Mouse (Mus musculus): ENCODE results near the gene Myh11. TPM values are rescaled to one million over a fixed set of nuclear protein-coding genes. Genes with fewer than 3 reads are reported as not detected.

Gene Myh11
- 0.38 and 19.1 TPM in 2 replicates for polyA plus RNA-seq (2015; fragmentation: Nextera tagmentation; extraction: Ambion mirVana)

DNA sequence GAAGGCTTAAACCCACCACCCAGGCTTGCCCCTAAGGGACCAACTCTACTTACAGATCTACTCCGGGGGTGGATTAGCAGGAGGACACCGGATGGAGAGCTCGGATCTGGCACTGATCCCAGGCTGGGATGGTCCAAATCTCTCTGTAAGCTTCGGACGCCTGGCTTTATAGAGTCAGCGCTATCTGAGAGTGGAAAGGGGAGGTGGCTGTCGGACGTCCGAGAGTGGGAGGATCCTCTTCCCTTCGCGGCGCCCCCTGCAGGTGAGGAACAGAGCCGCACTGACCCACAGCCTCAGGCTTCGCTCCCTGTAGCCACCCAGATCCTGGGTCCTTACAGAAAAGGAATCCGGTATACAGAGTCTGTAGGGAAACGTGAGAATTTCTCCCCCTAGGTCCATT is at the start of gene Myh11:
TSS of gene Myh11 (minus strand) at position 150 of the 400 bp plus-strand sequence.
- Histone ChIP-seq H3K9ac (replicated peaks) (peak within 1 kb of the TSS; percentile 37), H3K27ac (replicated peaks) (no peak within 1 kb of the TSS), H3K4me2 (peak within 1 kb of the TSS; percentile 61), H3K9me3 (replicated peaks) (no peaks in the 10 kb centered on the region), H3K4me3 (replicated peaks) (peak within 1 kb of the TSS; percentile 30), H3K27me3 (replicated peaks) (peaks cover 12% of the 10 kb centered on the region; the same call in 1 of the 2 replicates), H3K4me1 (peaks cover 19% of the 10 kb centered on the region), H3K36me3 (no peaks in the 10 kb centered on the region)
- ATAC-seq (ENCODE audit: low FRiP score), result peak; percentile 8; the same call in 1 of the 2 replicates
- 3% methylated on average over 14 of the region's 16 CpGs for WGBS

DNA sequence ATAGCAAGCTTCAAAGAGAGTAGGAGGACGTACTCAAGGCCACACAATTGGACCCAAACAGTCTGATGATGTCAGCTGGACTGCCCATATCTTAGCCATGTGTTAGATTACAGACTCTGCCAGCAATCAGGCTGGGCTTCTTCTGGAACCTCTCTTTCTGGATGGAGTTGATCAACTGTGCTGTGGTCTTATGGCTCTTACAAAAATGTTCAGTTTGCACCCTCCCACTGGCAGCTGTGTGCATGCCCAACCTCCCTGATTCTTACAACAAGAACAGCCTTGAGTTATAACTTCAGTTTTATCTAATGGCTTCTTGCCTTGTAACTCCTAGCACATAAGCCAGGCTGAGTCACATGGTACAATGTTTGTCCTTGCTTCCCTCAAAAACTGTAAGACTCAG is 37.0 kb upstream of the Myh11 start:
- 83% methylated on average over 1 of the region's 1 CpGs for WGBS

GRCm38 (mm10) chr16:14320494-14320893 is 29.3 kb upstream of the Myh11 start:
- no peak for ATAC-seq (ENCODE audit: low FRiP score)
- WGBS, result 65% methylated on average over 1 of the region's 1 CpGs
- Histone ChIP-seq H3K27ac (replicated peaks) (no peak overlapping the region), H3K27me3 (replicated peaks) (peaks cover 4% of the 10 kb centered on the region), H3K4me3 (replicated peaks) (no peak overlapping the region), H3K4me2 (no peak overlapping the region), H3K36me3 (no peaks in the 10 kb centered on the region), H3K9me3 (replicated peaks) (no peaks in the 10 kb centered on the region), H3K9ac (replicated peaks) (no peak overlapping the region), H3K4me1 (peaks cover 16% of the 10 kb centered on the region)

More for the DNA sequence above, 37.0 kb upstream of the Myh11 start:
- H3K27me3 ChIP-seq (replicated peaks), result no peaks in the 10 kb centered on the region
- H3K9me3 ChIP-seq (replicated peaks), result no peaks in the 10 kb centered on the region
- ATAC-seq (ENCODE audit: low FRiP score), result no peak
- H3K36me3 ChIP-seq, result no peaks in the 10 kb centered on the region
- no peak overlapping the region for H3K9ac ChIP-seq (replicated peaks)
- H3K27ac ChIP-seq (replicated peaks), result no peak overlapping the region
- H3K4me3 ChIP-seq (replicated peaks), result no peak overlapping the region
- H3K4me1 ChIP-seq, result no peaks in the 10 kb centered on the region
- no peak overlapping the region for H3K4me2 ChIP-seq

GRCm38 (mm10) chr16:14319681-14320080 is 28.5 kb upstream of the Myh11 start:
- WGBS, result 91% methylated on average over 3 of the region's 3 CpGs
- no peak for ATAC-seq (ENCODE audit: low FRiP score)

GRCm38 (mm10) chr16:14316884-14317876 is 26.0 kb upstream of the Myh11 start, which contains the start of gene Fopnl:
Fopnl (minus strand) TSS chr16:14317405.
- no peaks in the 10 kb centered on the region for H3K9me3 ChIP-seq (replicated peaks)
- peak within 1 kb of the TSS; percentile 72 for H3K9ac ChIP-seq (replicated peaks)
- peak within 1 kb of the TSS; percentile 68 for H3K4me3 ChIP-seq (replicated peaks)
- WGBS, result 5% methylated on average over 51 of the region's 51 CpGs
- H3K27ac ChIP-seq (replicated peaks), result peak within 1 kb of the TSS; percentile 93
- H3K4me1 ChIP-seq, result peaks cover 24% of the 10 kb centered on the region
- H3K27me3 ChIP-seq (replicated peaks), result peaks cover 4% of the 10 kb centered on the region
- peak; percentile 100 for ATAC-seq (ENCODE audit: low FRiP score)
- peak within 1 kb of the TSS; percentile 71 for H3K4me2 ChIP-seq
- H3K36me3 ChIP-seq, result peaks cover 17% of the 10 kb centered on the region

More at GRCm38 (mm10) chr16:14319681-14320080, 28.5 kb upstream of the Myh11 start:
- Histone ChIP-seq H3K27ac (replicated peaks) (no peak overlapping the region), H3K27me3 (replicated peaks) (peaks cover 4% of the 10 kb centered on the region), H3K4me2 (no peak overlapping the region), H3K9ac (replicated peaks) (no peak overlapping the region), H3K36me3 (no peaks in the 10 kb centered on the region), H3K4me1 (peaks cover 19% of the 10 kb centered on the region), H3K9me3 (replicated peaks) (no peaks in the 10 kb centered on the region), H3K4me3 (replicated peaks) (no peak overlapping the region)

GRCm38 (mm10) chr16:14312914-14313313 is 21.7 kb upstream of the Myh11 start:
- H3K4me1 ChIP-seq, result peaks cover 22% of the 10 kb centered on the region
- peaks cover 44% of the 10 kb centered on the region for H3K36me3 ChIP-seq
- ATAC-seq (ENCODE audit: low FRiP score), result no peak

DNA sequence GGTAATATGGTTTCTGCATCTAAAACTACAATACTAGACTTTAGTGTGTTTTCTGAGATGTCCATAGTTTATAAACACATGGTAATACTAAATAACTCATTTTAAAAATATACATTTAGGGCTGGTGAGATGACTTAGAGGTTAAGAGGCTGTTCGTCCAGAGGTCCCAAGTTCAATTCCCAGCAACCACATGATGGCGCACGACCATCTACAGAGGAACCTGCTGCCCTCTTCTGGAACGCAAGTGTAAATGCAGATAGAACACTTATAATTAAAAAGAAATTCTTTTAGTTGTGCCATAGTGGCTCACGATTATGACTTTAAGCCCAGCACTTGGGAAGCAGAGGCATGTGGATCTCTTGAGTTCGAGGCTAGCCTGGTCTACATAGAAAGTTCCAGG is 20.2 kb upstream of the Myh11 start:
- no peak overlapping the region for H3K4me2 ChIP-seq
- 56% methylated on average over 6 of the region's 6 CpGs for WGBS
- no peak for ATAC-seq (ENCODE audit: low FRiP score)
- no peaks in the 10 kb centered on the region for H3K27me3 ChIP-seq (replicated peaks)
- H3K27ac ChIP-seq (replicated peaks), result no peak overlapping the region
- no peak overlapping the region for H3K9ac ChIP-seq (replicated peaks)
- no peak overlapping the region for H3K4me3 ChIP-seq (replicated peaks)
- H3K4me1 ChIP-seq, result peaks cover 17% of the 10 kb centered on the region
- peaks cover 54% of the 10 kb centered on the region for H3K36me3 ChIP-seq
- no peaks in the 10 kb centered on the region for H3K9me3 ChIP-seq (replicated peaks)

More at GRCm38 (mm10) chr16:14312914-14313313, 21.7 kb upstream of the Myh11 start:
- Histone ChIP-seq H3K4me3 (replicated peaks) (no peak overlapping the region), H3K27me3 (replicated peaks) (no peaks in the 10 kb centered on the region), H3K9me3 (replicated peaks) (no peaks in the 10 kb centered on the region), H3K27ac (replicated peaks) (no peak overlapping the region), H3K9ac (replicated peaks) (no peak overlapping the region), H3K4me2 (no peak overlapping the region)
- 94% methylated on average over 7 of the region's 7 CpGs for WGBS

DNA sequence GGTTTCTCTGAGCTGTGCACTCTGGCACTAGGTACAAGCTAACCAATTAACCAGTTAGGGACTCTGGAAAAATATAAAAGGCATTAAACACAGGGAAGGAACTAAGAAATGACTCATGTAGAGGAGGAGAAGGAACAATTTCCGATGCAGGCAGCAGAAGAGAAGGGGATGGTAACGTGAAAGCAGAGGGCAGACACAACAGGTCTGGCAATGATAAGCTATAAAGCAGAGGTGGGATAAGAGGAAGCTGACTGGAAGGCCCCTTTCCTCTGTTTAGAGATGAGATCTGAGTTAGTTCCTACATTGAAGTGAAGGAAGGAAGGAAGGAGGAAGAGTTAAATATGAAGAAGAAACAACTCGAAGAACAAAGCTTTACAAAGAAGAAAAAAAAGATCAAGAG is 18.7 kb upstream of the Myh11 start:
- no peak overlapping the region for H3K4me2 ChIP-seq
- H3K36me3 ChIP-seq, result peaks cover 59% of the 10 kb centered on the region
- H3K27me3 ChIP-seq (replicated peaks), result no peaks in the 10 kb centered on the region
- H3K4me3 ChIP-seq (replicated peaks), result no peak overlapping the region
- peaks cover 5% of the 10 kb centered on the region; the same call in 1 of the 2 replicates for H3K4me1 ChIP-seq
- no peak overlapping the region for H3K9ac ChIP-seq (replicated peaks)
- 89% methylated on average over 3 of the region's 3 CpGs for WGBS
- no peak for ATAC-seq (ENCODE audit: low FRiP score)
- H3K9me3 ChIP-seq (replicated peaks), result no peaks in the 10 kb centered on the region
- H3K27ac ChIP-seq (replicated peaks), result no peak overlapping the region

GRCm38 (mm10) chr16:14308245-14309073 is 17.3 kb upstream of the Myh11 start:
- H3K9ac ChIP-seq (replicated peaks), result no peak overlapping the region
- no peaks in the 10 kb centered on the region for H3K27me3 ChIP-seq (replicated peaks)
- 93% methylated on average over 6 of the region's 6 CpGs for WGBS
- no peak overlapping the region for H3K27ac ChIP-seq (replicated peaks)
- H3K9me3 ChIP-seq (replicated peaks), result no peaks in the 10 kb centered on the region
- peaks cover 64% of the 10 kb centered on the region for H3K36me3 ChIP-seq
- no peak for ATAC-seq (ENCODE audit: low FRiP score)
- H3K4me3 ChIP-seq (replicated peaks), result no peak overlapping the region
- no peak overlapping the region for H3K4me2 ChIP-seq
- no peaks in the 10 kb centered on the region for H3K4me1 ChIP-seq

DNA sequence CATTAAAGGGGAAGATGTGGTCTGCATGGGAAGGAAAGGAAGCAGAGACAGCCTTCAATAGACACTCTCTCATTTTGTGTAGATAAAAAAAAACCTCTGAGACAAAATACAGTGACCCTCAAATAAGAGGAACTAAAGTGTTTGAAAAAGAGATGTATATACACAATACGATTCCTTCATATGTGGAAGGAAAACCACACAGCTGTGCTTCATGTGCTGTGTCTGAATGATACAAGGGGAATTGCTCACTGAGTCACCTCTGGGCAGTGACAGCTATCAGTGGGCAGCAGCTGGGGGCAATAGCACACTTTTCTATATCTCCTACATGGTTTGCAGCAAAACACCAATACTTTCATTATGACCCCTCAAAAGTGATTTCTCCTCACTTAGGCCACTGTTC is 16.2 kb upstream of the Myh11 start:
- H3K27ac ChIP-seq (replicated peaks), result no peak overlapping the region
- WGBS, result 94% methylated on average over 1 of the region's 1 CpGs
- no peak for ATAC-seq (ENCODE audit: low FRiP score)
- no peaks in the 10 kb centered on the region for H3K9me3 ChIP-seq (replicated peaks)
- no peak overlapping the region for H3K4me2 ChIP-seq
- no peaks in the 10 kb centered on the region; the same call in 1 of the 2 replicates for H3K4me1 ChIP-seq
- no peak overlapping the region for H3K9ac ChIP-seq (replicated peaks)
- H3K27me3 ChIP-seq (replicated peaks), result no peaks in the 10 kb centered on the region
- H3K4me3 ChIP-seq (replicated peaks), result no peak overlapping the region
- peaks cover 61% of the 10 kb centered on the region for H3K36me3 ChIP-seq

- Histone ChIP-seq H3K27me3 (replicated peaks) (no peaks in the 10 kb centered on the region), H3K36me3 (peaks cover 59% of the 10 kb centered on the region), H3K9me3 (replicated peaks) (no peaks in the 10 kb centered on the region), H3K4me3 (replicated peaks) (no peak overlapping the region), H3K27ac (replicated peaks) (no peak overlapping the region), H3K4me2 (no peak overlapping the region), H3K4me1 (no peaks in the 10 kb centered on the region; the same call in 1 of the 2 replicates), H3K9ac (replicated peaks) (no peak overlapping the region)
- WGBS, result 89% methylated on average over 1 of the region's 1 CpGs
- no peak for ATAC-seq (ENCODE audit: low FRiP score)
Observed at GRCm38 (mm10) chr16:14306451-14306850, 15.3 kb upstream of the Myh11 start.

All from neural tube, embryonic 15.5 days (tissue).